Mouse (Mus musculus) macrophage (primary cell): ENCODE results near the gene Atp8a2. TPM values are rescaled to one million over a fixed set of nuclear protein-coding genes. Genes with fewer than 3 reads are reported as not detected.

Experiments used
- H3K27ac ChIP-seq: fragments of 350-480 bp; formaldehyde crosslinking; 2 replicates; pipeline ENCODE4 v1.9.0; 2021
- H3K36me3 ChIP-seq: fragments of 350-480 bp; formaldehyde crosslinking; 2 replicates; pipeline ENCODE4 v1.9.0; 2021; ENCODE audit errors: inconsistent target
- H3K4me3 ChIP-seq: fragments of 350-480 bp; formaldehyde crosslinking; 2 replicates; pipeline ENCODE4 v1.9.0; 2021; ENCODE audit errors: inconsistent target
- H3K79me2 ChIP-seq: fragments of 350-480 bp; formaldehyde crosslinking; 2 replicates; pipeline ENCODE4 v1.9.0; 2021; ENCODE audit errors: inconsistent target
- WGBS: methylation state at CpG from one replicate; pipeline ENCODE4 v1.1.7; 2026; ENCODE audit warnings: inconsistent platforms; ENCODE audit not compliant: missing documents; 5-methylcytosine and 5-hydroxymethylcytosine counted together
- polyA plus RNA-seq: library from polyadenylated mRNA; stranded (reverse); fragments of 250-400 nt; gene quantifications from 3 replicates; pipeline ENCODE4 v1.2.4, GENCODE M21; 2018; ENCODE audit warnings: inconsistent platforms

The Atp8a2 gene
- polyA plus RNA-seq, 1 experiment from 2014 or later: 0.07 TPM

DNA sequence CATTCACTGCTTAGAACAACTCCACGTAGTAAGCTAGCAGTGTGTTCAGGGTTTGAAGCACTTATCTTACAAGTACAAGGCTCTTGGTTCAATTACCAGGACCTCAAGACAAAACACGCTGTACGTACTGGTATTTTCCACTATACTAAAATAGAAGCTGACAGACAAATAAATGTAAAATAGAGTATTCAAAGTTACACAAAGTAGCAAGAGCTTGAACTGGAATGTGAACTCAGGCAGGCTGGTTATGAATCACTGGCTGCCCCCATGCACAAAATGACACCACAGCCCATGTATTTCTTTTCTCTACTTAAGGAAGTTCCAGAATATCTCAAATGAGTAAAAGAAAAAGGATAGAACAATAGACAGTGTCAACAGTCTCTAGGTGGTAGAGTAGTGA is 602.0 kb downstream of the Atp8a2 start:
- H3K27ac ChIP-seq: no peak overlapping the region
- H3K79me2 ChIP-seq: peaks cover 36% of the 10 kb centered on the region
- no peak overlapping the region for H3K4me3 ChIP-seq
- H3K36me3 ChIP-seq: 0 out of 2 replicates have a peak, but pooled peaks cover 11% of the 10 kb centered on the region
- 100% methylated on average over 3 of the region's 3 CpGs for WGBS

DNA sequence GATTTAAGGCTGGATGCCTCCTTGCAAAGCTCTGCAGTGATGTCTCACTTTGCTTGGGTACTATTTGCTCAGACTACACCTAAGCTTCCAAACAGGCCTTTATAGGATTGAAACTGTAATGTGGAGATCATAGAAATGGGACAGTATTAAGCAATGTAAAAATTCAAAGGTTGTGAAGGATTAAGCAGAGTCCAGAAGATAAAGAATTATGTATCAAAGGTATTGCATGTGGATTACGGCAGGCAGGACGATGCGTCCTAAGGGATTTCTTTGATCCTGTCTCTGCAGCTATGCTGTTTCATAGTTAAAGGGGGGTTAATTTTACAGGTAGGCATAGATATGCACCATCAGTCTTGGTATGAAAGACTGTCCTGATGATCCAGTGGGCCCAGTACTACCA is 604.4 kb downstream of the Atp8a2 start:
- Histone ChIP-seq H3K79me2 (peaks cover 35% of the 10 kb centered on the region), H3K4me3 (no peak overlapping the region), H3K36me3 (peaks cover 32% of the 10 kb centered on the region), H3K27ac (no peak overlapping the region)
- WGBS: 96% methylated on average over 3 of the region's 3 CpGs

DNA sequence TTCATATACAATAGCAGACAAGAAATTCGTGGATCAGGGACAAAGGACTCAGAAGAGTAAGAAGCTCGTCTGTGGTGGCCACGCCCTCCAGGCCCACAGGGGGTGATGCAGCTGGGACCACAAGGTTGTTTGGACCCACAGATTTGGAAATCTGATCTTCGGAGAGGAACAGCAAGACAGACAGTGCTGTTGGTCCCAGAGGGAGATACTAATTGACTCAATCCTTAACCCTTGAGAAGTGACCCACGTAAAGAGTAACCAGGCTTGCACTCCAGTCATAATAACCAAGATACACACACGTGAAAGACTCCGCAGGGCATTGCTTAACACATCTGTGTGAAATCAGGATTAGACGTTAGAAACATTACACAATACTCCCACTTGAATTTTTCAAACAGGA is 605.1 kb downstream of the Atp8a2 start:
- no peak overlapping the region for H3K27ac ChIP-seq
- H3K79me2 ChIP-seq: peaks cover 28% of the 10 kb centered on the region
- WGBS: 54% methylated on average over 8 of the region's 8 CpGs
- no peak overlapping the region for H3K4me3 ChIP-seq
- peaks cover 39% of the 10 kb centered on the region for H3K36me3 ChIP-seq

DNA sequence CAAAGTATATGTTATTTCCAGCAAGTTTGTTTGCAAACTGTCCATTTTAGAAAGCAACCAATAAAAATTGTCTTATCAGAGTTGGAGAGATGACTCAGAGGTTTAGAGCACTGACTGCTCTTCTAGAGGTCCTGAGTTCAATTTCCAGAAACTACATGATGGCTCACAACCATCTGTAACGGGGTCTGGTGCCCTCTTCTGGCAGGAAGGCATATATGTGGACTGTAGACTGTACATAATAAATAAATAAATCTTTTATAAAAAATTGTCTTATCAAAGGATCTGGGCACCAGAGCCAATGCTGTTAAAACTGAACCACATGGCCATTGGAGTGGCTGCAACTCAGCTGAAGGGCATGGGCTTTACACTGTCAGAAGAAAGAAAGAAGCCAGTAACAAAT is 606.4 kb downstream of the Atp8a2 start:
- Histone ChIP-seq H3K4me3 (no peak overlapping the region), H3K27ac (no peak overlapping the region), H3K36me3 (peaks cover 51% of the 10 kb centered on the region), H3K79me2 (peaks cover 15% of the 10 kb centered on the region)
- 92% methylated on average over 1 of the region's 1 CpGs for WGBS

Other genes with a start within 250 kb of the Atp8a2 start
- gene Nupl1, start 54.3 kb upstream of the Atp8a2 start, polyA plus RNA-seq: not detected in 3 replicates
- 21.1 to 37.0 TPM (median 24.0 TPM) in 3 replicates for gene Gm49336, start 54.3 kb upstream of the Atp8a2 start, polyA plus RNA-seq
- gene Mtmr6, start 68.0 kb upstream of the Atp8a2 start, polyA plus RNA-seq: 64.9 to 74.4 TPM (median 67.7 TPM) in 3 replicates
- gene Amer2, start 176.1 kb upstream of the Atp8a2 start, polyA plus RNA-seq: not detected in 3 replicates